Mouse (Mus musculus): Measurements from ENCODE around the gene Gfpt1. TPM values are rescaled to one million over a fixed set of nuclear protein-coding genes. Genes with fewer than 3 reads are reported as not detected.

The Gfpt1 gene
- polyA plus RNA-seq, 1 experiment: 23.2 TPM

DNA sequence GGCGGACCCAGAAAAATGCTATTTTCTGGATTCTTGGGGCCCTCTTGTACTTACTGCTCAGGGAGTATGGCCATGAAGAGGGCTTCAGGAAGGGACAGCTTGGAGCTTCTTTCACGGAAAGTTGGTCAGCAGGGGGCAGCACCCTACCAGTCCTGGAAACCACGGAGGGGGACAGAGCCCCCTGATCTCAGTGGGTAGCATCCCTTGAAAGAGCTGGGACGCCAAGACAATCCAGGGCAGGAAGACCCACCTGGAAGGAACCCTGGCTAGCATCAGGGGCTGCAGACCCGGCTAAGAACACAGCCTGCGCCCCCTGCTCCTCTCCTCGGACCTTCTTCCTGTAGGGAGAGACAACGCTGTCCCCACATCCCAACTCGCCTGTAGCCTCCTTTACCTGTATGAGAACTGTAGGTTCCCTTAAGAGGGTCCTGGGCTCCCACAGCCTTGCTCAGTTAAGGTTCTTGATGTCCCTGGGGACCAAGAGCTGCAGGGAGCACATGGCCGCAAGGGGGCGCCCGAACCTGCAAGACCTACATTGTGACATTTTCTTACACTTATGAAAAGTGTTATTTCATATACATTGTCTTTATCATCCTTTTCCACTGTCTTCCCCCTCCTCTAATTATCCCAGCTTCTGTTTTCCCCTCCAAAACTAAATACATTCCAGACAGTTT is 58.8 kb downstream of the Gfpt1 start:
- peak; percentile 89 for DNase-seq (ENCODE audit: low spot score)

DNA sequence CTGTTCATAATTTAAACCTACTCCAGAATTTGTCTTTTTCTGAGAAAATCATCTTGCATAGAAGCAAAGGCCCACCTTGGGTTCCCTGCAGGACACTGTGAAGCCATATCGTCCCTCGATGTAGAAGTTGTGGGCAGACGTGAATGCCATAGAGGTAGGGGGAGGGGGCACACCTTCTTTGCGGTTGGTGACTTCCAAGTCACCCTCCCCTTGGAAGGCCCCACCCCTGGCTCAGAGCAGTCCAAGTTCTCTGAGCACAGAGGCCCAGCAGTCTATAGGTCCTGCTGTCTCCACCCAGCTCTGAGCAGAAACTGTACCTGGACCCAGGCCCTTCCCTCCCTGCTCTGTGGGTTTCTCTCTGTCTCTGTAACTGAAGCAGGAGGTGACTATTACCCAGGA is 59.3 kb downstream of the Gfpt1 start:
- DNase-seq (ENCODE audit: low spot score): no peak

DNA sequence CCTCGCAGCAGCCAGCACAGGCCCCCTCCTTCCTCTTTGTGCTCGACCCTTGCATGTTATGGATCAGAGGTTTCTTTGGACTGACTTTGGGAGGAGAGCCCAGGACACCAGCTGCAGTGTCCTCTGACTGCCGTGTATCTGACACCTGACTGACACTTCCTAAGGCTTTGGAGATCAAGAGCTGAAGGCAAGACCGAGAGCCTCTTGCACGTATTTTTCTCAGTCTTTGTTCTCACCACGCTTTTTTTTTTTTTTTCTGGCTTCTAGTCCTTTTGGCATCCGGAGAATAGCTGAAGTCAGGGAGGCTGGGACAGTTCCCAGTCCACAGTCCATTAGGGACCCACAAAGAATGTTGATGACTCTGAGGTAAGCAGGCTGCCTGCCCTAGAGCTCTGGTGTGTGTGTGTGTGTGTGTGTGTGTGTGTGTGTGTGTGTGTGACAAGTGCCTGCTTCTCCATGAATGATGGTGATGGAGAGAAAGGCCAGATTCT is 59.8 kb downstream of the Gfpt1 start:
- DNase-seq (ENCODE audit: low spot score): no peak

DNA sequence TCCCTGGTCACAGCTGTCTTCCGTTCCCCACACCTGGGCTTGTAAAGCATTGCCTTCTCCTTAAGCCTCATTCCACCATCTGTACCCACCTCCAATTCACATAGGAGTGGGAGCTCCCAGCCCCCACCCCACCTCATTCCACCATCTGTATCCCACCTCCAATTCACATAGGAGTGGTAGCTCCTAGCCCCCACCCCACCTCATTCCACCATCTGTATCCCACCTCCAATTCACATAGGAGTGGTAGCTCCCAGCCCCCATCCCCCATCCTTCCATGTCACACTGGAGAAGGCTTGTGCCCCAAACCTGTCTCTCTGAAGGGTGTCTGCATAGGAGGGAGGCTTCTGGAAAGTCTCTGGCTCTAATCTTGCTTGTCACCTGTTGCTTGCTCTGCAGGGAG is 60.7 kb downstream of the Gfpt1 start:
- DNase-seq (ENCODE audit: low spot score): no peak

DNA sequence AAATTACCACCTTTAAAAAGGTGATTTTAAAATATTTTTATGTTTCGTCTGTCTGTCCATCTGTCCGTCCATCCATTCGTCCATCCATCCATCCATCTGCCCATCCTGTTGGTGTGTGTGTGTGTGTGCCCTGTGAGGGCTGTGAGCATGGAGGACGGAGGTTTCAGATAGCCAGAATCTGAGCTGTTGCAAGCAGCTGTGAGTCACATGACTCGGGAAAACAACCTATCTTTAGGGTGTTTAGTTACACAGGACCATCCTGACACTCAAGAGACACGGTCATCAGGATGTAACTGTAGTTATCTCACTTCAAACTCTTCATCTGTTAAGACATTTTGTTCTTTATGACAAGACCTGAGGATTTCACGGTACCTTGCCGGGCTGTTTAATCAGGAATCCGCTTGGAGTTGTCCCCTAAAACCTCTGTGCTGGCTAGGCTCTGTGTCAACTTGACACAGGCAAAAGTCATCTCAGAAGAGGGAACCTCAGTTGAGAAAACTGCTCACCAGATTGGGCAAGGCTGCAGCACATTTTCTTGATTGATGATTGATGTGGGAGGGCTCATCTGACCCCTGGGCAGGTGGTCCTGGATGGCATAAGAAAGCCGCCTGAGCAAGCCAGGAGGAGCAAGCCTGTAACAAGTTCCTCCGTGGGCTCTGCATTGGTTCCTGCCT is 61.6 kb downstream of the Gfpt1 start, which contains the start of gene D6Ertd527e:
Gene D6Ertd527e (plus strand): TSS at position 624 of the 674 bp plus-strand sequence.
- no peak for DNase-seq (ENCODE audit: low spot score)

DNA sequence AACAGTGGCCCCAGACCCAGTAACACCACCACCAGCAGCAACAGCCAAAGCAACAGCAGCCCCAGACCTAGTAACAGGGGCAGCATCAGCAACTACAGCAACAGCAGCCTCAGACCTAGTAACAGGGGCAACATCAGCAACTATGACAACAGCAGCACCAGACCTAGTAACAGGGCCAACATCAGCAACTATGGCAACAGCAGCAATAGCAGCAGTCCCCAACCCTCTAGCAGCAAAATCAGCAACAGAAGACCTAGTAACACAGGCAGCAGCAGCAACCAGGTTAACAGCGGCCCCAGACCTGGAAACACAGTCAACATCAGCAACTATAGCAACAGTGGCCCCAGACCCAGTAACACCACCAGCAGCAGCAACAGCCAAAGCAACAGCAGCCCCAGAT is 68.8 kb downstream of the Gfpt1 start:
- DNase-seq (ENCODE audit: low spot score): no peak

DNA sequence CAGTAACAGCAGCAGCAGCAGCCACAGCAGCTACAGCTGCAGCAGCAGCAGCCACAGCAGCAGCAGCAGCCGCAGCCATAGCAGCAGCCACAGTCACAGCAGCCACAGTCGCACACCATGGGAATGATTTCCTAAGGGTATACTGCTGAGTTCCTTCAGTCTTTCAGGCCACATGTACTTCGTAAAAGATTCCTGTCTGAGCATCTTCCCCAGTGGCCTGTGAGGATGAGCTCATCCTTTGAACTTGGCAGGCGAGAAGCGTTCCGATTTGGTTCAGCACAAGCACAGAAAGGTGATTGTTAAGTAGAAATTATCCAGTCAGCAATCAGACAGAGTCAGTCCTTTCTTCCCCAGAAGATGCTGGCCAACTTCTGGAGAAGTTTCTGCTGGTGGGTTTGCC is 69.5 kb downstream of the Gfpt1 start:
- DNase-seq (ENCODE audit: low spot score): peak; percentile 17

DNA sequence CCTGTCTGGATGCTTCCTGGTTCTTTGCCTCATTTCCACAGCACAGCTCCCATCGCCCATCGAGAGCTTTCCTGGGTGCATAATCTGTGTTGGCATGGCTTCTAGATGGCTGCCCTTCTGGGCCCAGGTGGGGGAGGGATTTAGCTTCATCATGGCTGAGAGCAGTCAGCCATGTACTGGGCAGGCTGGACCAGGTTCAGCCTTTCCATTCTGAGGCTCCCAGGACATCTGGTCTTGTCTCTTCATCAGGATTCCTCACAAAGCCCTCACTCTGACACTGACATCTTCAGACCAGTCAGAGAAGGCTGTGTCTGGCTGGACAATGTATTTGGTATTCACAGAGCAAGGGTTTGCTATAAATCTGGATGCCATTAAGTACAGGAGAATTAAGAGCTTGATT is 73.3 kb downstream of the Gfpt1 start:
- peak; percentile 12 for DNase-seq (ENCODE audit: low spot score)

DNA sequence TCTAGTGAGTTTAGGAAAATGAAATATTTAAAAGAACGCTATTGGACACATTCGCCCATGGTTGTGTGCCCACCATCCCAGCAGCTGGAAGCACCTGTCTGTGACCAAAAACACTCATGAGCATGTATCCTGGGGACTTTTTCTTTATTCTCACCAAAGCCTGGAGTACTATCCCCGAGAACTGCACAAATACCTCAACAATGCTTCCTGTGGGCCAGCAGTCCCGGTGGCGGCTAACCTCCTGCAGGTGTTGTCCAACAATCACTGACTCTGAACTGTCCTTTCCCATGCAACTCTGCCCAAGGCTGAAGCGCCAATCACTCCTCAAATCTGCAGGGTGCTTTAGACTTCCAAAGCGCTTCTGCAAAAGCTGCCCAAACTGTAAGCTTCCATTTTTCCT is 74.0 kb downstream of the Gfpt1 start:
- no peak for DNase-seq (ENCODE audit: low spot score)

DNA sequence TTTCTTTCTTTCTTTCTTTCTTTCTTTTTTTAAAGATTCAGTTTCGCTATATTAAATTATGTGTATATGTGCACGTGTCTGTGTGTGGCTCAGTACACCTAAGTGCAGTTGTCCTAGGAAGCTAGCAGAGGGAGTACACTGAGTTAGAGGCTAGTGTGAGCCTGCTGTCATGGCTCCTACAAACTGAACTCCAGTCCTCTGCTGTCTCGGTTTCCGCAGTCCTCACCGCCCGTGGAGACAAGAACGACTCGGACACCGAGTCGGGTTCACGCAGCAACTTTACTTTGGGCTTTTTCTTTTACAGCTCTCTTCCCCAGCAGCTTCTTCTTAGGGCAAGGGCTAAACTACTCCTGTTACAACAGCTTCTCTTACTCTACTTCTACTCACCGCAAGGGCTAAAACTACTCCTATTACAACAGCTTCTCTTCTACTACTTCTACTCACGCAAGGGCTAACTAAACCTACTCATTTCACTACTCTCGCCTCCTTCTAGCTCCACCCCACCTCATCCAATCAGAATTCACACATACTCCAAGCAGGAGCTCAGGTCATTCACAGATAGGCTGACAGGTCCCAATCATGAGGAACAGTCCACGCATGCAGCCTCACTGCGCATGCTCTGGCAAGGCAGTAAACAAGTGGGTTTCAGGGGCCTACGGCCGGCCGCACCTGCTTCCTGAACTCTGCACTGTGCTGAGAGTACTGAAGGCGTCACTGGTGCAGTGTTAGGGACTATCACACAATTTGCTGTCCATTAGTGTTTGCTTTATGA is 76.6 kb downstream of the Gfpt1 start:
- peak; percentile 4 for DNase-seq (ENCODE audit: low spot score)

DNA sequence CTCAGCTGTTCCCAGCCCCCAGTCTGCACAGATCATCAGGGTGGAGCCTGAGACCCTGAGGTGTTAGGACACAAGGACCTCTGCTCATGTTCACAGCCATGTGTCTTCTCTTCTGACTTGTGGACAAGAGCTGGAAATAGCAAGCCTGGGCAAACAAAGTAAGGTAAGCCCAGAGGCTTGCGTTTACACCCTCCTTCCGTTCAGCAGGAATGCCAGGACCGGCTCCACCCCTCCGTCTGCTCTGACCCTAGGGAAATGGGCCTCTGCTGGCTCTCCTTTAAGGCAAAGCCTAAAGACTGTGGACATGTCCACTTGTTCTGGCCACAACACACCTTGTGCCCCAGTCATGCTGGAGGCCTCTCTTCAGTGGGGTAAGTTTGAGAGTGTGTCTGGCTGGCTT is 77.3 kb downstream of the Gfpt1 start:
- DNase-seq (ENCODE audit: low spot score): peak; percentile 16

DNA sequence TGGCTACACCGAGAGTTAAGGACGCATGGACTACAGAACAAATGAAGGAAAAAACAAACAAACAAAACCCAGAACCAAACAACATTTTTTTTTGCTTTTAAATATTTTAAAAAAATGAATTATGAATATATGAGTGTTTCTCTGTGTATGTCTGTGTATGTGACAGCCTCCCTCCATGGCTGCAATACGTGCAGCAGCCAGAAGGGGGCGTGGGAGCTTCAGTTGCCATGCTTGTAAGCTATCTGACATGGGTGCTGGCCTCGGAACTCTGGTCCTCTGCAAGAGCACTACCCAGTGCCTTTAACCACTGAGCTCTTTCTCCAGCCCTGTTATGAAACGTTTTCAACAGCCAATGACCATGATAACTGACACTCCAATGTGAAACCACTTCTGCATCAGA is 78.0 kb downstream of the Gfpt1 start:
- no peak for DNase-seq (ENCODE audit: low spot score)

DNA sequence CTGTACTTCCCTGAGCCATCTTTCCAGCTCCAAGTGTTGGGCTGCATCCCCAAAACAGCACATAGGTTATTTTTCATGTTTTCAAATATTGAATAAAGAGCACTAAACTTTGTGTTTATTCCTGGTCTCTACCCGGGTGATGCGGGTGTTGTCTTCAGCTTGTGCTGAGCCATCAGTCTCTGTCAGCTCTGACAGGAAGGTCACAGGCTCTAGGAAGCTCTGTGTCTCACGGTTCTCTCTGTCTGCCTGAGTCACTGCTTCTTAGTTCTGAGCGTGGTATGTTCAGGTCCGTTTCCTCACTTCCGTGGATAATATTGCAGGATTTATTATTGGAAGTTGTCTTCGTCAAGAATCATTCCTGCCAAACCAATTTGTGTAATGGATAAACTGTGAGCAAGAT is 79.3 kb downstream of the Gfpt1 start:
- DNase-seq (ENCODE audit: low spot score): no peak

DNA sequence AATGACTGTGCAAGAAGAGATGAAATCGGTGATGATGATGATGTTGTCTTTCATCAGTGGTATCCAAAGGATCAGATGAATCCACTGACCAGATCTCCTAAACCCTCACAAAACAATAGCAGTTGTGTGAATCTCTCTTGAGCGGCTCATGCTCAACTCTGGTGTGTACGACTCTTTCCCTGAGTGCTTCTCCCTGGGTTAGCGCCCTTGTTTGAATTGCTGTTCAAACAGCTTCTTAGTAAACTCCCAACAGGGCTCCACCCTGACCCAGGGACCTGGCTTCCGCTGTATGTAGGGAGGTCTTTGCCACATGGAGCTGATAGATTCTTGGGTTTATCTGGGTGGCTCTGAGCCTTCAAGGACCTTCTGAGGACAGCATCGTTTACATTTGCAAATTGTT is 80.8 kb downstream of the Gfpt1 start:
- no peak for DNase-seq (ENCODE audit: low spot score)

DNA sequence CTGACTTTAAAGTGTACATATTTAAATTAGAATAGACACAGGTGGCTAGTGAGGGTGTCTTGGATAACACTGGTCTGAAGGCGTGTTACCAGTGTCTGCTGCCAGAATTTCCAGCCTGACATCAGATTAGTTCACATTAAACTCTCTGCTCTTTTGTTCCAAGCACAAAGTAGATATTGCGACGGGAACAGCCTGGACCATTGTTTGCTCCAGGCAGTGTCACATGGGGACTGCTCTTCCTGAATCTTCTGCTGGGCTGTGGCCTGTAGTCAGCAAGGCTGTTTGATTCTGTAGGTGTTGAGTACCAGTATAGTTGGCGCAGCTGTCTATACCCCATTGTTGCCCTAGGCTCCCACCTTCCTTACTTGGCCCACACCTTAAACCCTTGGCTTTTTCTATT is 81.3 kb downstream of the Gfpt1 start:
- DNase-seq (ENCODE audit: low spot score): no peak

DNA sequence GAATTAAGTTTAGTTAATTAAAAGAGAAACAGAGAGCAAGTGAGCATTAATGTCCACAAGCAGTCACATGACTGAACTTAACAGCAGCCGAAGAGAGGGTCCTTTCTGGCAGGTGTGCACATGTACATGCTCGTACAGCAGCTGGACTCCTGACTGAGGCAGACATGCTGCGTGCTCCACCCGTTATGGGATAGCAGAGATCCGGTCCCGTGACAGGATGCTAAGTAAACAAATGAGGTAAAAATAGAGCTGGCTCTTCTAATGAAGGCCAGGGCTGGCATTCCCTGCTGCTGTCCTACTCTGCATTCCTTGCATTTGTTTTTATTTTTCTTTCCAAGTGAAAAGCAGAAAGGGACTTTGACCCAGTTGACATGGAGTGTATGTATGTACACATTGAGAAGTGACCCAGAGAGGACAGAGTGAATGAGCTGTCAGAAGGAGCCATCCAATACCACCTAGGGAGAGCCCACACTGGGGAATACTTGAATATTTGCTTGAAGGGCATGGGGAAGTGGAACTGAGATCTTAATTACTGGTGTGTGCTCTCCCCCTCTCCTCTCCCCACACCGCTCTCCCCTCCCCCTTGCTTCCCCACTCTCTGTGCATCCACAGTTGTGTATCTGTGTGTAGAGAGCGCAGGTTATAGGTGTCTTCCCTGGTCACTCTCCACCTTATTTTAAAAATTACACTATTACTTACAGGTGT is 84.6 kb downstream of the Gfpt1 start:
- DNase-seq (ENCODE audit: low spot score): peak; percentile 10

DNA sequence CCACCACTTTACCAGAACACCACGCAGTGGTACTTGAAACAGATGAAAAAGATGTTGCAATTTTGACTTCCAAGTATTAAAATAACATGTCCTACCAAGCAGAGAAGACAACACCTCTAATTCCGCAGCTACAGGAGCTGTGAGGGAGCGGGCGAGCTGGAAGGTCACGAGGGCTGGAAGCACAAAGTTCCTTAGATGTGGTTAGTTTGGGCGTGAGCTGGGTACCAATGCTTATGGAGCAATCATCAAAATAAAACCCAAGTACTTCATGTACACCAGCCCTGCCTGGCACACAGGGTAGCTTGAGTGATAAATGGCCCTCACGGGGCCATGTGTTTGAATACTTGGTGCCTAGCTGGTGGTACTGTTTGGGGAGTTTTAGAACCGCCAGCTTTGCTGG is 87.2 kb downstream of the Gfpt1 start:
- DNase-seq (ENCODE audit: low spot score): no peak

DNA sequence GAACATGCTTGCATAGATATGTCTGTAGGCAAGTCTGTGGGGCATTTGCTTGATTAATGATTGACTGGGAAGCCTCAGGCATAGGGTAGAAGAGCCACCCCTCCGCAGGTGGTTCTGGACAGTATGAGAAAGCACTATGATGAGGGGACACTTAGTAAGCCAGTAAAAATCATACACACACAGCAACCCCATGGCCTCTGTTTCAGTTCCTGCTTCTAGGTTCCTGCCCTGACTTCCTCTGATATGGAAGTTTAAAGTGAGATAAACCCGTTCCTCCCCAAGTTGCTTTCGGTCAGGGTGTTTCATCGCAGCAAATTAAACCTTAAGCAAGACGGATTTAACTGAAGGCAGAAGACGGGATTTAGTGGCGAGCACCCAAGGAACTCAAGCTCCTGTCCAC is 88.0 kb downstream of the Gfpt1 start:
- no peak for DNase-seq (ENCODE audit: low spot score)

DNA sequence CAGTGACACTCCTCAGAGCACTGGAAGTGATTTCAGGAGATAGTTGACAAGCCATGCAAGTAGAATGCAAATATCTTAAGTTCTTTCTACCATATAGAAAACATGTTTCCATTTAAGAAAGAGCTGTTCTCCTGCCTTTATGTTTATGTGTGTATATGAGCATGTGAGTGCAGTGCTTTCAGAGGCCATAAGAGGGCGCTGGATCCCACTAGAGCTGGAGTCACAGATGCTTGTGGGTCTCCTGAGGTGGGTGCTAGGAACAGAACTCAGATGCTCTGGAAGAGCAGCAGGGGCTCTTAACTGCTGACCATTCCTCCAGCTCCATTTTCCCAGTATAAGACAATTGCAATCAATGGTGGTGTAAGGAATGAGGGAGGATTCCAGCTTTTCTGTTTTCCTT is 88.4 kb downstream of the Gfpt1 start:
- no peak for DNase-seq (ENCODE audit: low spot score)

DNA sequence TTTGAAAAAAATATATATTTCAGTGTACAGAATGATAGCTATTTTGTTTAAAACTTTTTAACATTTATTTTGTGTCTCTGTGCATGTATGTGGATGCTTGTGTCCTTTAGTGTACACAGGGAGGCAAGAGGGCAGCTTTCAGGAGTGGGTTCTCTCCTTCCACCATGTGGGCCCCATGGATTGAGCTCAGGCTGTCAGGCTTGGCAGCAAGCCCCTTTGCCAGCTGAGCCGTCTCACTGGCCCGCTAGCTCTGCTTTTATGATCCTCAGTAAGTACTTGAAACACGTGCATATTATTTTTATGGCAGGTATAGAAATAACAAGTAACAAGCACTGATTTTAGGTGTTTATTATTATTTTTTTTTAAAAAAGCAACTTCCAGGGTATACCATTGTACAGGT is 90.9 kb downstream of the Gfpt1 start:
- DNase-seq (ENCODE audit: low spot score): no peak

DNA sequence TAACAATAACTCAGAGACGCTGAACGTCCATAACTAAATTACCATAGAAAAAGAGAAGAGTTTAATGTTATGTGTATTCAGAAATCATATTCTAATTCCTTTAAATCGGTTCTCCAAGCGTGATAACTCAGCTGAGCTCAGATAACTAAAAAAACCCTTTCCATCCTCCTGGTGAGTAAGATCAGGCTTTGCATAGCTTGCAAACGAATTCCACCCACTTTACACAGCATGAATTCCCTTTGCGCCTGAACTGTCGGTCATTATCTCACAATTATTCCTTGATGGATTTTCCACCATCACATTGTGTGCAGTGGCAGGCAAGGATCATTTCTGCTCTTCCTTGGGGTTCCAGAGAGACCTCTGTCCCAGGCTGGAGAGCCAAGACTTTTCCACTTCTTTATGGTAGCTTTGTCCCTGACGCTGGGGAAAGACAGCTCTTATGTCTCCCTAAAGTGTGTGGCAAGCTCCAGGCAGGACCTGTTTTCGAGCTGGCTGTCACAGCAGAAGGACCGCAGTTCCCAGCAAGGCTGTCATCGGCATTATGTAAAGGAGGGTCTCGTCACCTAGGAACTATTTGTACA is 91.4 kb downstream of the Gfpt1 start:
- DNase-seq (ENCODE audit: low spot score): no peak

DNA sequence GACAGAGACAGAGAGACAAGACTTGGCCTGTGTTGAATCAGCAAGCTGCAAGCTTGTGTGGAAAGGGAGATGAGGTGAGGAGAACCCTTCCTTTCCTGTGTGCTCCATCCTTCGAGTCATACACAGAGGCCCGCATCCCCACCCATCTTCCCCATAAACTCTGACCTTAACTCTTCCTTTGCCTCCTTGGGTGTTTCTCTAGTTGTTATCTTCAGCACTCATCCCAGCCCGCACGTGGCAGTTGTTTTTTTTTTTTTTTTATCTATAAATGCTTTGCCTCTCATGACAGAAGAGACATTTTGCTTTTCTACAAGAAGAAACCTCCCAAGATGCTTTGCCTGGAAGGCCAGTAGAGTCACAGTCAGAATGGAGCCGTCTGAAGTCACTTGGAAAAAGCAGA is 95.8 kb downstream of the Gfpt1 start:
- no peak for DNase-seq (ENCODE audit: low spot score)

Measured in urinary bladder, adult 2 months (tissue).